Mouse (Mus musculus): ENCODE measurements around the gene Fam209. TPM values are rescaled to one million over a fixed set of nuclear protein-coding genes. Genes with fewer than 3 reads are reported as not detected.

Fam209 gene
- total RNA-seq, 1 experiment from 2014 or later = 13.8 TPM

DNA sequence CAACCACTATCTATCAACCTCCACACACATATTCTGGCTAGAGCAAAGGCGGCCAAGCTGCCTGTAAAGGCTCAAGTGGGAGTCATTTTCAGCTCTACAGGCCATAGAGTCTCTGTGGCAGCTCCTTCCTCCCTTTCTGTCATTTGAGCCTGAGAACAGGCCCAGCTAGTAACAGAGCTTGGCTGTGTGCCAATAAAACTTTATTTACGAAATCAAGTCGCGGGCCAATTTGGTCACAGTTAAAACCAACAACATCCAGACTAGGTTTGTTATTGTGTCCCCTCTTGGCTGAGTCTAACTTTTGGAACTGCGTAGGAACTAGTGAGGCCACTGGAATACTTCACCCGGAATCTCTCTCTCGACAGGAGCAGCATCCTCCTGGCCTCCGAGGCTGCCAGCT, 1.3 kb downstream of the Fam209 start:
- ATAC-seq (replicated peaks; ENCODE audit: insufficient number of reproducible peaks, low FRiP score, low TSS enrichment, poor library complexity, severe bottlenecking) = no peak

DNA sequence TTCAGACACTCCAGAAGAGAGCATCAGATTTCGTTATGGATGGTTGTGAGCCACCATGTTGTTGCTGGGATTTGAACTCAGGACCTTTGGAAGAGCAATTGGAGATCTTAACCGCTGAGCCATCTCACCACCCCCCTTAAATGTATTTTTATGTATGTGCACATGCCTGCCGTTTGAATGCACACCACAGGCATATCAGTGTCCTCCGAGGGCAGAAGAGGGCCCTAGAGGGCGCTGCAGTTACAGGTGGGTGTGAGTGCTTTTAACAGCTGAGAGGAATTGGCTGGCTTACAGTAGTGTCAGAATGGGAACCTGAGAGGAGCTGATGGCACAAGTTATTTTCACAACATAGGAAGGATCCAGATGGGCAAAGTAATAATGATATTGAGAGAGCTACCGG, 2.6 kb downstream of the Fam209 start:
- ATAC-seq (replicated peaks; ENCODE audit: insufficient number of reproducible peaks, low FRiP score, low TSS enrichment, poor library complexity, severe bottlenecking) = no peak

DNA sequence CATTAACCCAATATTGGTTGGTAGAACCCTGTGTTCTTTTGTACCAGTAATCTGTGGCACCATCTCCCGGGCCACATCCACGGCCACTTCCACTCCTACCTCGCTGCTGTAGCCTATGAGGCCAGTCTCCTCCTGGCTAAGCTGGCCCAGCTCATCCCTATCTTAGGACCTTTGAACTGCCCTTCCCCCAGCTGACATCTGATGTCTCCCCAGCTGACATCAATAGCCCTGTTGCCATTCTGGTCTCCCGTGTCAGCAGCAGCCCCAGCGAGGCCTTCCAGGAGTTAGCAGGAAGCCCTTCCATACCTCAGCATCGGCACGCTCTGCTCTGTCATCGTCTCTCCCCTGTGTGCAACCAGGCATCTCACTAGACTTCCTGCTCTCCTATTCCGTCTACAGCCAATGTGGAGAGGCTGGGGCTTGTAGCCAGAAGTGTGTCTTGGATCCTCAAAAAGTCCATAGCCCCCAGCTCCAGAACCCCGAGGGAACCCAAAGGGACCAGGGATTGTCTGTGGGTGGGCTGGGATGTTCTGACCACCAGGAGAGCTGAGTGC, 4.5 kb downstream of the Fam209 start:
- no peak for ATAC-seq (replicated peaks; ENCODE audit: insufficient number of reproducible peaks, low FRiP score, low TSS enrichment, poor library complexity, severe bottlenecking)

DNA sequence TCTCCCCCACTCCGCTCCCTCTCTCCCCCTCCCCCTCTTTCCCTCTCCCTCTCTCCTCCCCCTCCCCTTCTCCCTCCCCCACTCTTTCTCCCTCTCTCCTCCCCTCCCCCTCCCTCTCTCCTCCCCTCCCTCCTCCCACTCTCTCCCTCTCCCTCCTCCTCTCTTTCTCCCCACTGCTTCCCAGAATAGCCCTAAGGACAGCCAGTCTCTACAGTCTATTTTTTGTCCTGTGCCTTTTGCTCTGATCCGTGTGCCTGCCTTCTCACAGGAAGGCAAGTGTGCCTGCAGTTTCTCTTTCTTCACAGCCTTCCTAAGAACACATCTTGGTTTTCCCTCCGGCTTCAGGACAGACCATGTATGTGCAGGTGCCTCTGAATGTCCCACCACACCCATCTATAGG, 5.0 kb downstream of the Fam209 start:
- no peak for ATAC-seq (replicated peaks; ENCODE audit: insufficient number of reproducible peaks, low FRiP score, low TSS enrichment, poor library complexity, severe bottlenecking)

DNA sequence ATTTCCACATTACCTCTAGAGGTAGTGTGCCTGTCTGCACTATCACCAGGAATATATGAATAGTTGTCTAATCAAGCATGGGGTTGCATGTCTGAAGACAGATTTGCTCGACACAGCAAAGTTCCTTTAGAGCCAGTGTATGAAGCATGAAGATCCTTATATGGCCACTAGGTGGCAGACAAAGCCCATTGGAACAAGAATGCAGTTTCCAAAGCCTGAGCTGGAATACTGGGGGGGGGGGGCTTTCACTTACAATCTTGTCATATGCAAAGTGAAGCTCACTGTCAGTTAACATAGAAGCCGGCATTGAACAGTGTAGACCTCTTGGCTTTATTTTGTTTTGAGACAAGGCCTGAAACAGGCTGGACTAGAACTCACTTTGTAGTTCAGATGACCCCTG, 5.5 kb downstream of the Fam209 start:
- 0 out of 2 replicates have a peak, but pooled peaks have one; percentile 33 for ATAC-seq (replicated peaks; ENCODE audit: insufficient number of reproducible peaks, low FRiP score, low TSS enrichment, poor library complexity, severe bottlenecking)

DNA sequence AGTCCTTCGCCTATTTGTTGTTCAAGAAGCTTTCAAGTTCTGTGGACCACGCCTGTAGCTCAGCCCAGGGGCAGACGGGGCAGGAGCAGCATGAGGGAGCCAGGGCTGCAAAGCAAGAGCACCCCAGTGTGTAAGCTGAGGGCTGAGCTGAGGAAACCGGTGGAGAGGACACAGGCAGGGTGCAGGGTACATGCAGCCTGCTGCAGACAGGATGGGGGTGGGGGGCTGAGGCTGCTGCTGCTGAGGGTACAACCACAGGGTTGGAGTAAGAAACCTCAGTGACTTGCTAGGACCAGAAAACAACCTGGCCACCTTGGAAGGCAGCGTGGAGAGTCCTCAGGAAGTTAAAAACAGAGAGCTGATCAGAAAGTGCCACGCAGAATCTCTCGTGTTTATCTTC, 8.0 kb downstream of the Fam209 start:
- ATAC-seq (replicated peaks; ENCODE audit: insufficient number of reproducible peaks, low FRiP score, low TSS enrichment, poor library complexity, severe bottlenecking) = no peak

DNA sequence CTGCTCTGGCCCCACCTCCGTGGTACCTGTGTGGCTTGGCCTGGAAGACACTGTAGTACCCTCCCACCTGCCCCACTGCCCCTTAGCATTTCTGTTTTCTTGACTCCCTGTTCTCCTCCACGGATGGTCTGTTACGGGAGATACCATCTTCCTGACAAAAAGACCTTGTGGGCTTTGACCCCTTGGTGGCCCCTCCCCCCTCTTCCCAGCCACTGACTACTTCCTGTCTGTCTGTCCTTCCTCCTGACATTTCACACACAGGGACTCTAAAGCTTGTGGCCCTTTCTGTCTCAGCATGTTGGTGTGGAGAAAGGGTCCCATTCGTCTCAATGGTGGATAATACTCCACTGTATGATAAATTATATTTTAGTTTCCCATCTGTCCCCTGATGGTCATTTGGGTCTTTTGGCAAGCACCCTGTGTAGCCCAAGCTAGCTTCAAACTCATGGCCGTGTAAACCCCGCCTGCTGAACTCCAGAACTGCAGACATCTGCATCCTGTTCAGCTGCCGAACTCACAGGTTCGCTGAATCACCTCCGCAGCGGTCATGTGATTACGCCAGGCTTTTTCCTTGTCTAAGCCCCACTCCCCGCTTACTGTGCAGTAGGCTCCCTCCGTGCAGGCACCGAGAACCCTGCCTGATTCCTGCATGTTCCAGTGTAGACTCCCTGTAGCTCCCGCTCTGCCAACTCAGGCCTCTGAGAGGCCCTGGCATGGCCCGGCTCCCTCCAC, 9.5 kb downstream of the Fam209 start:
- no peak for ATAC-seq (replicated peaks; ENCODE audit: insufficient number of reproducible peaks, low FRiP score, low TSS enrichment, poor library complexity, severe bottlenecking)

DNA sequence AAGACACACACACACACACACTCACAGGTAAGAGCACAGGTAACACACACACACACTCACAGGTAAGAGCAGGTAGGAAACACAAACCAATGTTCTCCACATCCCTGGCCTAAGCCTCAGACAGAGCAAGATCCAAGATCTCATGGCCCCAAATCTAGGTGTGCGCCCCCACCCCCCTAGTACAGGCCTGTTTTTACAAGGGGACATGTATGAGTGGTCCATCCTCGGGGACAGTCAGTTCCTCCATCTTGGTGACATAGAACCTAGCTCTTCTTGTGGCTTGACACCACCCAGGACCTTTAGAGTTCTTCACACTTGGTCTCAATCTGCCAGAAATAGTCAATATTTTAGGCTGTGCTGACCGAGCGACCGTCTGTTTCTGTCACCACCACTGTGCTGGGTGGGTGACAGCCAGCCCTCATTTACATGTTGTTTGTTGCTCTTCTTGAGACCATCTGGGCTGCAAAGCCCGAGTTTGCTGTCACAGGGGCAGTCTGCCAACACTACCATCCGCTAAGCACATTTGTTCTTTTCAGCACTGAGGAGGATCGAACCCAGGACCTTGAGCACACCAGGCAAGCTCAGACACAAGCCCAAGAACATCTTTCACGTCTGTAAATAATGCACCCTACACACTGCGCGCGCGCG, 11.6 kb downstream of the Fam209 start:
- ATAC-seq (replicated peaks; ENCODE audit: insufficient number of reproducible peaks, low FRiP score, low TSS enrichment, poor library complexity, severe bottlenecking) = no peak

DNA sequence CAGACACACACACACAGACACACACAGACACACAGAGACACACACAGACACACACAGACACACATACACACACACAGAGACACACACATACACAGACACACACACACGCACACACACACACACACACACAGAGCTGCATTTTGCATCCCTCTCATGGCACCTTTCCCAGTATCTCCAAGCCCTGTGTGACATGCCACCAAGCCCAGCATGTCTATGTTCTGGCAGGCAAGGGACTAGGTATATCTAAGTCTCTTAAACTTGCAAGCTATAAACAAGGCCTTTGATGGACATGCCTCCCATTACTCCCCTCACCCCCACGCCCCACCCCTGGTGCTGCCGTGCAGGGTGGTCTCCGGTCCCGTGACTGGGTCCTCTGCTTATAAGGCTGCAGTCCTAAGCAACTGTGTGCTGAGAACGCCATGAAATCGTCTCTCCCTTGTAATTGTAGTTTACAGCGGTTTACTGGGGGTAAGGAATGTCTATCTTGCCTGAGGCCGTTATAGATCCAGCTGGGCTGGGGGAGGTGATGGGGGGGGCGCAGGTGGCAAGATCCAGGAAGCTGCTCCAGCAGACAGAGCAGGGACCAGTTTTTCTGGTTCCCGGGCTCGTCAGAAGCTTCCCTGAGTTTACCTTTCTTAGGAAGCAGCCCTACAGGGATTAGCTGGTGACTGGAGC, 12.5 kb downstream of the Fam209 start:
- no peak for ATAC-seq (replicated peaks; ENCODE audit: insufficient number of reproducible peaks, low FRiP score, low TSS enrichment, poor library complexity, severe bottlenecking)

DNA sequence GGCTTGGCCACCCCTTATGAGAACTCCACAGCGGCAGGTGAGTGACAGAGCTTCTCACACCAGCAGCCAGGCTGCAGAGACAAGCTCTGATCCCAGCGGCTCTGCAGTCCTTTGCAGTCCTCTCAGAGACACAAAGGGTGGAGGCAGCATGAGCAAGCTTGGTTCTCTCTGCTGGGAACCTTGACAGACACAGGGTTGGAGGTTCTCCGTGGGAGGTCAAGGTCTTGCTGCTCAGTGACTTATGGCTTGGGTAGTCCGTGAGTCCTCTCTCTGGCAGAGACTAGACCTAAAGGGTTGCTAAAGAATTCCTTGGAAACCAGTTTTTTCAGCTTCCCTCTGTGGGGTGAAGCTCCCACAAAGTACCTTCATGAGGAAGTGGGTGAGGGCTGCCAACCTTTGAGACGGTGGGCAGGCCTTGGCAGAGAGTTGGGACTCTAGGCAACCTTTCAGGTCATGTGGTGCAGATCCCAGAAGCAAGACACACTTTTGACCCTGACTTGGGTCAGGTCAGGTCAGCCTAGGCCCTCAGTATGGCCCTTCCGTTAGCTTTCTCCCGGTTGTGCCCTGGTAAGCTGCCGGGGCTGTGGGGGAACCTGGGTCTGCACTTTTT, 24.5 kb downstream of the Fam209 start:
- no peak for ATAC-seq (replicated peaks; ENCODE audit: insufficient number of reproducible peaks, low FRiP score, low TSS enrichment, poor library complexity, severe bottlenecking)

DNA sequence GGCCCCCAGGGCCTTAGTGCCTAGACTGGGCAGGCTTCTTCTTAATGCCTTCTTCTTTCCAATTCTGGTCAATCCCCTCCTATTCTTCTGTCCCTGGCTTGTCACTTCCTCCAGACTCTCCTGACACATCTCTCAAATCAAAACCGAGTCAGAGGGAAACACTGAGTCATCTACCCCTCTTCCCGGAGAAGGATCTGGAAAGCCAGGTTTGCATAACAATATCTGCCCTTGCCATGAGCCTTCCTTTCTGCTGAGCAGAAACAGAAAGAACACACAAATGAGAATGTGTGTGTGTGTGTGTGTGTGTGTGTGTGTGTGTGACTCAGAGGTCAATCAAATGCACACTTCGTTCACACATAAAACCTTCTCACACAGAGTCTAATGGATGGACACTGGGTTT, 26.5 kb downstream of the Fam209 start:
- ATAC-seq (replicated peaks; ENCODE audit: insufficient number of reproducible peaks, low FRiP score, low TSS enrichment, poor library complexity, severe bottlenecking) = no peak

DNA sequence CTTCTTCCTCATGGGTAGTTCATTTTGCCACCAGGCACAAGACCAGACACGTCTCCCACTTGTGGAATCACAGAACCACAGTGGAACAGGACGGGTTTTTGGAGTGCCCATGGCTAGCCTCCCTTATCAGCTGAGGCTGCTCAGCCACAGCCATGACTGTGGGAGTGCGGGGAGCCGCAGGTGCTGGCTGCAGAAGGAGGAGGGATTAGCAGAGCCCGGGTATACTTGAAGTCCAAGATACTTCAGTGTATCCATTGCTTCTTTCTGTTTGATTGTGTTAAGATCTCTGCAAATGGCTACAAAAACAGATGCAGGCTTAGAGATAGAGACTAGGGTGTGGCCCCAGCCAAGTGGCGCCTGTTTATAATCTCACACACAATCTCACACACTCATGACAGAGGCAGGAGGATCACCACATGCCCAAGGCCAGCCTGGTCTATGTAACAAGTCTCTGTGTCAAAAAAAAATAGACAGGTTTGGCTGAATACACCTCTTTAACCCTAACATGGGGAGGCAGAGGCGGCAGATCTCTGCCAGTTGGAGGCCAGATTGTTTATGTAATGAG, 28.5 kb downstream of the Fam209 start:
- no peak for ATAC-seq (replicated peaks; ENCODE audit: insufficient number of reproducible peaks, low FRiP score, low TSS enrichment, poor library complexity, severe bottlenecking)

DNA sequence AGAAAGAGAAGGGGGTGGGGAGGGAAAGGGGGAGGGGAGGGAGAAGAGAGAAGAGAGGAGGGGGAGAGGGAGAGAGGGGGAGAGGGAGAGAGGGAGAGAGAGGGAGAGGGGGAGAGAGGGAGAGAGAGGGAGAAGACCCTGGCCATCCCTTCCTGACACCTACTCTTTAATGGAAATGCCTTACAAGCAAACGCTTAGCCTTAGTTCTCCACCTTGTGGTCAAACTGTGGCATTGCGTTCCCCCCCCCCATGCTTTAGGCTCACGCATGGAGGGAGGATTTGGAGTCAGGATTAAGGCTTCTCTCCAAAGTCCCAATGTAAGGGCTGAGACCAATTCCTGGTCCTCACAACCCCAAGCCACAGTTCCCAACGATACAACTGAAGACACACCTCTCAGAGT, 29.0 kb downstream of the Fam209 start:
- 0 out of 2 replicates have a peak, but pooled peaks have one; percentile 39 for ATAC-seq (replicated peaks; ENCODE audit: insufficient number of reproducible peaks, low FRiP score, low TSS enrichment, poor library complexity, severe bottlenecking)

DNA sequence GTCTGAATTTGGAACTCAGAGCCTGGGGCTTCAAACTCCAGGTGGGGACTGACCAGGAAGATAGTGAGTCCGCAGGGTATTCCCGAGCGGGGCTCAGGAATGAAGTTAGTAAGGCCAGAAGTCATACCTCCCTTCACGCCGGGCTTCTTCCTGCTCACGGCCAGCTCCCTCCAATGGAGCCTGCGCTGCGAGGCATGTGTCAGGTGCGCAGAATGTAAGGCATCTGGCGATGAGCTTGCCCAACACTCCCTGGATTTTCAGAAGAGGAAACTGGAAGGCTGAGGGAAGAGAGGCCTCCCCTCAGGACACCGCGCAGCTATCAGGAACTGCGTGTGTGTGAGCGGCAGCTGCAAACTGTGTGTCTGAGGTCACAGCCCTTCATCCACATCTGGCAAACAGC, 29.8 kb downstream of the Fam209 start:
- ATAC-seq (replicated peaks; ENCODE audit: insufficient number of reproducible peaks, low FRiP score, low TSS enrichment, poor library complexity, severe bottlenecking) = no peak

DNA sequence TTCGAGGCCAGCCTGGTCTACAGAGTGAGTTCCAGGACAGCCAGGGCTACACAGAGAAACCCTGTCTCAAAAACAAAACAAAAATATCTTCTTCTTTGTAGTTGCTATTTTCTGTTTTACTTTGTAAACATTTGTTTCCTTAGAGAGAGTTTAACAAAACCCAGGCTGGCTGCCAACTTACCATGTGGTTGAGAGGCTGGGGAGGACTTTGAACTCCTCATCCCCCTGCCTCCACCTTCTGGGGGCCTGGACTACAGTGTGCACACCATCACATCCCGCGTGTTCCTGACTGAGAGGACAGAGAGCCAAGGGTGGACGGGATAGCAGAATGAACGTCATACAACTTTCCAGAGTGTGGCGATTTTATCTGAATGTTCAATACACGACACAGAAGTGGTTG, 33.8 kb downstream of the Fam209 start:
- no peak for ATAC-seq (replicated peaks; ENCODE audit: insufficient number of reproducible peaks, low FRiP score, low TSS enrichment, poor library complexity, severe bottlenecking)

DNA sequence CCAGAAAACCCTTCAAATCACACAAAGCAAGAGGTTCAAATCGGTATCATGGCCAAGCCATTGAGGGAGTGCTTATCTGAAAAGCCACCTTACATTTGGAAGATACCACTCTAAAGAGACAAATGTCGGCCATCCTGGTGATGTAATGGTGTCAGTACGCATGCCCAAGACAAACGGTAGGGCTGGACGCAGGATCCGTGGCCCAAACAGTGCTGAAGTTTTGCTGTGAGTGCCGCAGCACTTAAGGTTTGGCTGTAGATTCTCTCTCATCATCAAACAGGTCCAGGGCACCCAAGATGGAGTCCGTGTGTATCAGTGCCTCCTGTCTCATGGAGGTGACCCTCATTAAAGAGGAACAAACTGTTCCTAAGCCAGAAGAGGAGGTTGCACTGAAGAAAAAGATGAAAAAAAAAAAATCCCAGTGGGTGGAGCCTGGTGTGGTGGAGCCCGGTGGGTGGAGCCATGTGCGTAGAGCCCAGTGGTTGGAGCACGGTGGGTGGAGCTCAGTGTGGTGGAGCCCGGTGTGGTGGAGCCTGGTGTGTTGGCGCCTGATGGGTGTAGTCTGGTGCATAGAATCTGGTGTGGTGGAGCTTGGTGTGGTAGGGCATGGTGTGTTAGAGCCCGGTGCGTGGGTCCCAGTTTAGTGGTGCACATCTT, 37.9 kb downstream of the Fam209 start:
- ATAC-seq (replicated peaks; ENCODE audit: insufficient number of reproducible peaks, low FRiP score, low TSS enrichment, poor library complexity, severe bottlenecking) = no peak

DNA sequence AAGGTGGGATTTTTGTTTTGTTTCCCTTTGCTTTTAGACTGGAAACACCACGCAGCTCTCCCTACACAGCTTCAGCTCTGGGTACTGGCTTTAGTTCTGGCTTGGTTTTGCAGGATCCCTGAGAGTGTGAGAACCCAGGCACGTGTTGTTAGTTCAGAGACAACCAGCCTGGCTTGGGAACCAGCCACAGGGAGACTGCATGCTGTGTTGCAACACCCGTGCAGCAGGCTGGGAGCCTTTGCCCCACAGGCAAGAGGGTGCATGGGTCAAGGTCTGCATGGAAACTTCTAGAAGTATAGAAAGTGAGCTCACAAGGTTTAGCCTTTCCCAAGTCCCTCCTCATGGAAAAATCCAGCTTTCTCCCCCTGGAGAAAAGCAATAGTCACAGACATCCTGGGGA, 38.6 kb downstream of the Fam209 start:
- no peak for ATAC-seq (replicated peaks; ENCODE audit: insufficient number of reproducible peaks, low FRiP score, low TSS enrichment, poor library complexity, severe bottlenecking)

DNA sequence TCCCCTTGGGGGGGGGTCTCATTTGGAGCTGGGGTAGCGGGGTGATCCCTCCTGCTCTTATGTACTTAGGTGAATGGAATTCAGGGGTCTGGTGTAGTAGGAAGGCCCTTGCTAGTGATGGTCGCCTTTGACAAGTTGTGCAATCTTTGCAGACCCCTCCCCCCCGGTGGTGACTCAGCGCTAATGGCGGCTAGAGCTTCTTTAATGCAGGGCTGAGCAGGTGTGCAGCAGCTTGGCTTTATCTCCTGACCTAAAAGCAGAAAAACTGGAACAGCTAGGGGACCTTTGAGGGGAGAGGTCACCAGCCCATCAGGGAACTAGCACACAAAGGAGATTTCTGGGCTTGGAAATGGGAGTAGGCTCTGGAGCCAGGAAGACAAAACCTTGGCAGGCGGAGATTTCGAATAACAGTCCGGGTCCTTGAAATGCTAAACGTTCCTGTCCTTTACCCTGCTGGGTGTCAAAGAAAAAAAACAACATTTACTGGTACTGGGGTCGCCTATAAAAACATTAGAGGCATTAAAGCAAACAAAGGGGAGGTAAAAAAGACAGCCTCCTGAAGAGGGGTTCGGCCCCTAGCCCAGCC, 44.2 kb downstream of the Fam209 start:
- no peak for ATAC-seq (replicated peaks; ENCODE audit: insufficient number of reproducible peaks, low FRiP score, low TSS enrichment, poor library complexity, severe bottlenecking)
